9 mouse cellular contexts compared by ENCODE assay signal in the genomic region with DNA sequence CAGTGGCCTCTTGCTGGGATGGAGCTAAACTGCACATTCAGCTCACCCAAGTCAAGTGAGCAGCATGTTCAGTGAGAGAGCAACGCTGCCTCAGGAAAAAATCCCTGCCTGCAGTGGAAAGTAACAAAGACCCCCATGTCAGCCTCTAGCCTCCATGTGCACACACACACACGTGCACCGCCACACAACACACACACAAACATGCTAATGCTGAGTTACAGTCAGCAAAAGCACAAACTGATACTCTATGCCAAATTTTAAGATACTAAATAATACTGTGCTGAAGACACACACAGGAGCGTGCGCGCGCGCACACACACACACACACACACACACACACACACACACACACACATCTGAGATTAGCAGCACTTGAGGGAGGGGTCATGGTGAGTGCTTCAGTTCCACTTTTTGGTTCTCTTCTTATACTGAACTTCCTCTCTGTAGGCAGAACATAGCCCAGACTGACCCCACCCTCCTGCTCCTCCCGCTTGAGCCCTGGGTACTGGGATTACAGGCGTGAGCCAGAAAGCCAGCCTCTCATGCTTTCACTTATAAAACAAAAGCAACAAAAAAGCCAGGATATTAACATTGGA. TPM values are rescaled to one million over a fixed set of nuclear protein-coding genes. Genes with fewer than 3 reads are reported as not detected.
DNase-seq lines count a peak whose midpoint lies in the region; ATAC-seq and TF ChIP-seq lines count a peak whose summit lies in the region.
"Had no signal": no experiment of that assay in that cellular context is flagged by ENCODE, and none has a peak within 500 bp of the region (broad histone marks: within the 10 kb centered on the region; RNA-seq: fewer than 3 reads in every experiment).

No protein-coding gene starts in this region.

- H3K27me3 ChIP-seq in hindbrain, embryonic 15.5 days, result no peaks in the 10 kb centered on the region
- no peaks in the 10 kb centered on the region; the same call in 1 of the 2 replicates for H3K27me3 ChIP-seq in hindbrain, embryonic 13.5 days
- peaks cover 14% of the 10 kb centered on the region; the same call in 1 of the 2 replicates for H3K27me3 ChIP-seq in liver, embryonic 16.5 days (ENCODE audit: control insufficient read depth, insufficient read depth, low read depth, low read length)
- no peaks in the 10 kb centered on the region for H3K27me3 ChIP-seq in thymus, adult 2 months (ENCODE audit: control insufficient read depth, insufficient read depth, low read length)

- peak overlapping the region; percentile 95; the same call in 1 of the 2 replicates for H3K4me2 ChIP-seq in hindbrain, embryonic 15.5 days
- no peak overlapping the region for H3K4me2 ChIP-seq in hindbrain, embryonic 13.5 days
- H3K4me2 ChIP-seq in liver, embryonic 16.5 days (ENCODE audit: low read depth, low read length), result no peak overlapping the region

- TF ChIP-seq CTCF in bone marrow macrophage, adult 2 months (IDR thresholded peaks at IDR 0.05; ENCODE audit: low read depth, low read length), result no peak
- no peak for TF ChIP-seq CTCF in thymus, adult 2 months (IDR thresholded peaks at IDR 0.05; ENCODE audit: borderline replicate concordance, control insufficient read depth, extremely low read depth, insufficient read depth, low read length, poor library complexity)

- no peaks in the 10 kb centered on the region for H3K36me3 ChIP-seq in hindbrain, embryonic 15.5 days
- peaks cover under 1% of the 10 kb centered on the region; the same call in 1 of the 2 replicates for H3K36me3 ChIP-seq in hindbrain, embryonic 13.5 days
- no peaks in the 10 kb centered on the region for H3K36me3 ChIP-seq in liver, embryonic 16.5 days (ENCODE audit: control insufficient read depth, insufficient read depth)
- H3K36me3 ChIP-seq in thymus, adult 2 months (ENCODE audit: control insufficient read depth, insufficient read depth, low read length), result no peaks in the 10 kb centered on the region

- 87% methylated on average over 10 of the region's 10 CpGs for WGBS in hindbrain, embryonic 15.5 days
- WGBS in hindbrain, embryonic 13.5 days, result 89% methylated on average over 10 of the region's 10 CpGs
- WGBS in liver, embryonic 16.5 days (ENCODE audit: insufficient replicate concordance), result 26% methylated on average over 10 of the region's 10 CpGs
- 39% methylated on average over 10 of the region's 10 CpGs for WGBS in thymus, adult 2 months

- no peak for DNase-seq in thymus, adult 2 months
- no peak for DNase-seq in thymus, postnatal 14 days
- no peak for DNase-seq in heart, postnatal 36 days

- no peak overlapping the region for H3K9ac ChIP-seq in hindbrain, embryonic 15.5 days
- no peak overlapping the region for H3K9ac ChIP-seq in hindbrain, embryonic 13.5 days
- H3K9ac ChIP-seq in liver, embryonic 16.5 days (ENCODE audit: low read depth, low read length), result no peak overlapping the region

- ATAC-seq in hindbrain, embryonic 15.5 days (ENCODE audit: low FRiP score, low read depth), result no peak
- no peak for ATAC-seq in hindbrain, embryonic 13.5 days (ENCODE audit: low FRiP score)
- peak; percentile 17; the same call in 1 of the 2 replicates for ATAC-seq in liver, embryonic 16.5 days (ENCODE audit: low read depth)
- ATAC-seq in neutrophil, adult 5-6 weeks (ENCODE audit: extremely low read depth, insufficient number of reproducible peaks, low FRiP score, poor library complexity, severe bottlenecking), result peak; percentile 79

- H3K9me3 ChIP-seq in hindbrain, embryonic 15.5 days, result no peaks in the 10 kb centered on the region
- no peaks in the 10 kb centered on the region for H3K9me3 ChIP-seq in hindbrain, embryonic 13.5 days
- H3K9me3 ChIP-seq in liver, embryonic 16.5 days (replicated peaks; ENCODE audit: control insufficient read depth, low read length), result no peaks in the 10 kb centered on the region

- TF ChIP-seq POLR2A in bone marrow macrophage, adult 2 months (IDR thresholded peaks at IDR 0.05; ENCODE audit: borderline replicate concordance, low read depth, low read length), result no peak
- TF ChIP-seq POLR2A in thymus, adult 2 months (IDR thresholded peaks at IDR 0.05; ENCODE audit: control insufficient read depth, extremely low read depth, insufficient read depth, low read length, poor library complexity), result no peak

- peak overlapping the region; percentile 28; the same call in 1 of the 2 replicates for H3K27ac ChIP-seq in hindbrain, embryonic 15.5 days (replicated peaks)
- no peak overlapping the region for H3K27ac ChIP-seq in hindbrain, embryonic 13.5 days
- H3K27ac ChIP-seq in bone marrow macrophage, adult 2 months (ENCODE audit: insufficient read depth, low read depth, low read length), result peak overlapping the region; percentile 71
- H3K27ac ChIP-seq in liver, embryonic 16.5 days (ENCODE audit: low read length), result no peak overlapping the region
- no peak overlapping the region for H3K27ac ChIP-seq in thymus, adult 2 months (ENCODE audit: control insufficient read depth, insufficient read depth, low read length)

- no peak overlapping the region for H3K4me3 ChIP-seq in hindbrain, embryonic 15.5 days
- H3K4me3 ChIP-seq in hindbrain, embryonic 13.5 days, result no peak overlapping the region
- no peak overlapping the region for H3K4me3 ChIP-seq in bone marrow macrophage, adult 2 months (ENCODE audit: insufficient read depth, low read length)
- H3K4me3 ChIP-seq in liver, embryonic 16.5 days (ENCODE audit: low read depth, low read length), result no peak overlapping the region
- no peak overlapping the region for H3K4me3 ChIP-seq in thymus, adult 2 months (ENCODE audit: control insufficient read depth, insufficient read depth, low read length)

- intact Hi-C loops in heart, postnatal 36 days (cut with DNase I), result loop anchor here (2.0 kb wide), 1 partner anchor 30 kb away; no protein-coding TSS in a partner anchor

- peaks cover 10% of the 10 kb centered on the region for H3K4me1 ChIP-seq in hindbrain, embryonic 15.5 days (replicated peaks)
- H3K4me1 ChIP-seq in hindbrain, embryonic 13.5 days (replicated peaks), result peaks cover 15% of the 10 kb centered on the region
- peaks cover 18% of the 10 kb centered on the region for H3K4me1 ChIP-seq in bone marrow macrophage, adult 2 months (ENCODE audit: control insufficient read depth, insufficient read depth, low read length)
- peaks cover 27% of the 10 kb centered on the region for H3K4me1 ChIP-seq in liver, embryonic 16.5 days (ENCODE audit: control insufficient read depth, low read depth, low read length)
- 0 out of 2 replicates have a peak, but pooled peaks cover 2% of the 10 kb centered on the region for H3K4me1 ChIP-seq in thymus, adult 2 months (replicated peaks; ENCODE audit: control insufficient read depth, insufficient read depth, low read length)

RNA-seq across cellular contexts. Expression of gene Naaa, which starts 1.1 kb away (rescaled TPM):
- polyA plus RNA-seq in hindbrain, embryonic 15.5 days (2015; fragmentation: Nextera tagmentation; extraction: Ambion mirVana), result 21.9 and 24.1 TPM in 2 replicates
- 15.0 and 19.2 TPM in 2 replicates for polyA plus RNA-seq in hindbrain, embryonic 13.5 days (2015; fragmentation: Nextera tagmentation; extraction: Ambion mirVana)
- polyA plus RNA-seq in bone marrow macrophage, adult 2 months (2012; ENCODE audit: insufficient read depth, insufficient read length, missing spikeins), result 71.6 and 76.6 TPM in 2 replicates
- polyA plus RNA-seq in liver, embryonic 16.5 days (2015; fragmentation: Nextera tagmentation; extraction: Ambion mirVana), result 5.5 and 6.4 TPM in 2 replicates
- 42.5 and 43.8 TPM in 2 replicates for total RNA-seq in neutrophil, adult 5-6 weeks (2017)
- 36.0 and 50.7 TPM in 2 replicates for polyA plus RNA-seq in thymus, adult 2 months (2012; rRNA removed)
- 10 to 100 TPM; 12.2 to 13.3 TPM for total RNA-seq in heart, postnatal 36 days (2021)

RNA-seq across cellular contexts. Expression of gene Ppef2, which starts 23.0 kb away (rescaled TPM):
- 0.38 and 0.52 TPM in 2 replicates for polyA plus RNA-seq in hindbrain, embryonic 15.5 days (2015; fragmentation: Nextera tagmentation; extraction: Ambion mirVana)
- 0.32 and 0.70 TPM in 2 replicates for polyA plus RNA-seq in hindbrain, embryonic 13.5 days (2015; fragmentation: Nextera tagmentation; extraction: Ambion mirVana)
- 0.40 TPM in 1 of 2 replicates, not detected in the other for polyA plus RNA-seq in bone marrow macrophage, adult 2 months (2012; ENCODE audit: insufficient read depth, insufficient read length, missing spikeins)
- polyA plus RNA-seq in liver, embryonic 16.5 days (2015; fragmentation: Nextera tagmentation; extraction: Ambion mirVana), result not detected in 2 replicates
- total RNA-seq in neutrophil, adult 5-6 weeks (2017), result 0.86 and 1.0 TPM in 2 replicates
- 1.3 and 1.7 TPM in 2 replicates for polyA plus RNA-seq in thymus, adult 2 months (2012; rRNA removed)
- not detected for total RNA-seq in heart, postnatal 36 days (2021)

RNA-seq across cellular contexts. Expression of gene Sdad1, which starts 31.2 kb away (rescaled TPM):
- polyA plus RNA-seq in hindbrain, embryonic 15.5 days (2015; fragmentation: Nextera tagmentation; extraction: Ambion mirVana), result 27.5 and 31.4 TPM in 2 replicates
- 31.1 and 33.7 TPM in 2 replicates for polyA plus RNA-seq in hindbrain, embryonic 13.5 days (2015; fragmentation: Nextera tagmentation; extraction: Ambion mirVana)
- 10.2 and 11.1 TPM in 2 replicates for polyA plus RNA-seq in bone marrow macrophage, adult 2 months (2012; ENCODE audit: insufficient read depth, insufficient read length, missing spikeins)
- 14.5 and 15.0 TPM in 2 replicates for polyA plus RNA-seq in liver, embryonic 16.5 days (2015; fragmentation: Nextera tagmentation; extraction: Ambion mirVana)
- 41.9 and 50.0 TPM in 2 replicates for total RNA-seq in neutrophil, adult 5-6 weeks (2017)
- polyA plus RNA-seq in thymus, adult 2 months (2012; rRNA removed), result 15.8 and 18.1 TPM in 2 replicates
- 10 to 100 TPM; 11.1 to 12.5 TPM for total RNA-seq in heart, postnatal 36 days (2021)

RNA-seq across cellular contexts. Expression of gene Cxcl9, which starts 48.8 kb away (rescaled TPM):
- polyA plus RNA-seq in hindbrain, embryonic 15.5 days (2015; fragmentation: Nextera tagmentation; extraction: Ambion mirVana), result not detected in 2 replicates
- not detected in 2 replicates for polyA plus RNA-seq in hindbrain, embryonic 13.5 days (2015; fragmentation: Nextera tagmentation; extraction: Ambion mirVana)
- 0.38 and 0.55 TPM in 2 replicates for polyA plus RNA-seq in bone marrow macrophage, adult 2 months (2012; ENCODE audit: insufficient read depth, insufficient read length, missing spikeins)
- polyA plus RNA-seq in liver, embryonic 16.5 days (2015; fragmentation: Nextera tagmentation; extraction: Ambion mirVana), result 0.20 TPM in 1 of 2 replicates, not detected in the other
- total RNA-seq in neutrophil, adult 5-6 weeks (2017), result 0.12 TPM in 2 replicates
- polyA plus RNA-seq in thymus, adult 2 months (2012; rRNA removed), result 24.5 and 41.8 TPM in 2 replicates
- 1 to 10 TPM; 1.4 to 2.7 TPM for total RNA-seq in heart, postnatal 36 days (2021)
- total RNA-seq: layer of hippocampus, postnatal 25 days had no signal

RNA-seq across cellular contexts. Expression of gene Art3, which starts 52.6 kb away (rescaled TPM):
- polyA plus RNA-seq in hindbrain, embryonic 15.5 days (2015; fragmentation: Nextera tagmentation; extraction: Ambion mirVana), result 6.1 and 6.9 TPM in 2 replicates
- polyA plus RNA-seq in hindbrain, embryonic 13.5 days (2015; fragmentation: Nextera tagmentation; extraction: Ambion mirVana), result 7.6 and 9.5 TPM in 2 replicates
- polyA plus RNA-seq in bone marrow macrophage, adult 2 months (2012; ENCODE audit: insufficient read depth, insufficient read length, missing spikeins), result not detected in 2 replicates
- 0.74 and 0.93 TPM in 2 replicates for polyA plus RNA-seq in liver, embryonic 16.5 days (2015; fragmentation: Nextera tagmentation; extraction: Ambion mirVana)
- total RNA-seq in neutrophil, adult 5-6 weeks (2017), result 0.49 TPM in 1 of 2 replicates, not detected in the other
- polyA plus RNA-seq in thymus, adult 2 months (2012; rRNA removed), result 4.5 and 12.7 TPM in 2 replicates
- 100 to 1,000 TPM; 751 to 829 TPM for total RNA-seq in heart, postnatal 36 days (2021)

Comparison
In these comparisons a context has a peak if more than half of its experiments do, and no peak if none do; other contexts are left out.
1. H3K27ac ChIP-seq: peak in hindbrain, embryonic 15.5 days (single experiment) and bone marrow macrophage, adult 2 months (single experiment); none in hindbrain, embryonic 13.5 days (single experiment), liver, embryonic 16.5 days (single experiment) and thymus, adult 2 months (single experiment).
2. ATAC-seq: peak in liver, embryonic 16.5 days (single experiment) and neutrophil, adult 5-6 weeks (single experiment); none in hindbrain, embryonic 15.5 days (single experiment) and hindbrain, embryonic 13.5 days (single experiment).